Mouse (Mus musculus) intestine, postnatal 0 days (tissue): ENCODE results near the gene Mthfs. TPM values are rescaled to one million over a fixed set of nuclear protein-coding genes. Genes with fewer than 3 reads are reported as not detected.
A peak's percentile ranks its signal among the peaks of the same experiment; 100 is the strongest.
"Not testable (repeated sequence)": the region's sequence is repeated elsewhere in the genome, so short reads cannot be mapped to it uniquely, and the experiment has no call there.

Experiments used
- ATAC-seq: fragments of 200-750 bp; cut with Nextera tagmentation; 2 replicates; pipeline ENCODE4 v1.8.0; 2017; ENCODE audit warnings: mild to moderate bottlenecking, moderate TSS enrichment, moderate library complexity
- H3K27ac ChIP-seq: fragments of 300-500 bp; sonication (generic); 2 replicates; pipeline ENCODE4 v1.5.1; 2014; ENCODE audit warnings: mild to moderate bottlenecking, low read depth, low read length, moderate library complexity
- H3K27me3 ChIP-seq: fragments of 300-500 bp; sonication (generic); replicated peaks from 2 replicates; pipeline ENCODE4 v1.6.1; 2014; ENCODE audit warnings: low read length, mixed read lengths; ENCODE audit not compliant: control insufficient read depth, insufficient read depth
- H3K36me3 ChIP-seq: fragments of 300-500 bp; sonication (generic); 2 replicates; pipeline ENCODE4 v1.6.1; 2014; ENCODE audit warnings: mild to moderate bottlenecking, moderate library complexity; ENCODE audit not compliant: control insufficient read depth, insufficient read depth
- H3K4me1 ChIP-seq: fragments of 300-500 bp; sonication (generic); replicated peaks from 2 replicates; pipeline ENCODE4 v1.6.1; 2014; ENCODE audit warnings: antibody characterized with exemption, low read length, mixed read lengths; ENCODE audit not compliant: control insufficient read depth, insufficient read depth
- H3K4me2 ChIP-seq: fragments of 300-500 bp; sonication (generic); replicated peaks from 2 replicates; pipeline ENCODE4 v1.6.1; 2014; ENCODE audit warnings: low read depth, mild to moderate bottlenecking, moderate library complexity
- H3K4me3 ChIP-seq: fragments of 300-500 bp; sonication (generic); 2 replicates; pipeline ENCODE4 v1.5.1; 2014; ENCODE audit warnings: low read depth, low read length
- H3K9ac ChIP-seq: fragments of 300-500 bp; sonication (generic); 2 replicates; pipeline ENCODE4 v1.6.1; 2014; ENCODE audit warnings: mild to moderate bottlenecking, low read depth, low read length
- H3K9me3 ChIP-seq: fragments of 300-500 bp; sonication (generic); 2 replicates; pipeline ENCODE4 v1.6.1; 2016; ENCODE audit warnings: mixed run types; ENCODE audit not compliant: control insufficient read depth
- CTCF ChIP-seq: sonication (generic); IDR thresholded peaks from 2 replicates; pipeline ENCODE4 v1.5.1; 2016; ENCODE audit warnings: low read depth, mild to moderate bottlenecking, control low read depth, antibody characterized with exemption, moderate library complexity
- WGBS: fragments of 180-500 bp; shearing (Covaris S2); extraction: QIAGEN DNeasy Blood & Tissue Kit; methylation state at CpG from one replicate; pipeline ENCODE4 v1.1.7; 2014; 5-methylcytosine and 5-hydroxymethylcytosine counted together
- polyA plus RNA-seq: library from polyadenylated mRNA; unstranded; fragments of >200 nt; fragmentation: Nextera tagmentation; extraction: Ambion mirVana; gene quantifications from 2 replicates; pipeline ENCODE4 v1.2.1, GENCODE M21; 2015

The Mthfs gene
- polyA plus RNA-seq = 29.1 and 32.2 TPM in 2 replicates

- H3K9ac ChIP-seq, H3K9me3 ChIP-seq, H3K27ac ChIP-seq, H3K4me1 ChIP-seq, H3K27me3 ChIP-seq, H3K36me3 ChIP-seq: not testable (repeated sequence)
- H3K4me3 ChIP-seq = peak within 1 kb of the TSS; percentile 27
- ATAC-seq = peak; percentile 64
- WGBS = 21% methylated on average over 9 of the region's 12 CpGs
- TF ChIP-seq CTCF = peak; percentile 52
- H3K4me2 ChIP-seq = peak within 1 kb of the TSS; percentile 63
Measured at GRCm38 (mm10) chr9:89210353-89211064, at the start of gene Mthfs. TSS of gene Mthfs (plus strand) at chr9:89210676.

GRCm38 (mm10) chr9:89172539-89172938 lies 37.9 kb upstream of the Mthfs start:
- not testable (repeated sequence) for H3K36me3 ChIP-seq, H3K27ac ChIP-seq, H3K9ac ChIP-seq, ATAC-seq, H3K4me1 ChIP-seq, H3K4me2 ChIP-seq, H3K27me3 ChIP-seq, H3K9me3 ChIP-seq, H3K4me3 ChIP-seq

GRCm38 (mm10) chr9:89178833-89179232 lies 31.6 kb upstream of the Mthfs start:
- not testable (repeated sequence) for ATAC-seq, H3K4me2 ChIP-seq, H3K27ac ChIP-seq, H3K36me3 ChIP-seq, H3K9me3 ChIP-seq, H3K4me1 ChIP-seq, H3K27me3 ChIP-seq, H3K9ac ChIP-seq, H3K4me3 ChIP-seq
- WGBS = 27% methylated on average over 2 of the region's 3 CpGs
- TF ChIP-seq CTCF = peak; percentile 57

- 80% methylated on average over 2 of the region's 4 CpGs for WGBS
- H3K36me3 ChIP-seq, H3K4me2 ChIP-seq, H3K27ac ChIP-seq, H3K4me1 ChIP-seq, H3K9me3 ChIP-seq, H3K9ac ChIP-seq, H3K27me3 ChIP-seq, ATAC-seq, H3K4me3 ChIP-seq: not testable (repeated sequence)
Measured at GRCm38 (mm10) chr9:89179469-89179868, 31.0 kb upstream of the Mthfs start.

- H3K9ac ChIP-seq, ATAC-seq: not testable (repeated sequence)
- WGBS = 78% methylated on average over 15 of the region's 15 CpGs
Measured at GRCm38 (mm10) chr9:89187006-89187405, 23.5 kb upstream of the Mthfs start.

GRCm38 (mm10) chr9:89195483-89195882 lies 15.0 kb upstream of the Mthfs start:
- H3K9ac ChIP-seq, H3K4me3 ChIP-seq, ATAC-seq, H3K4me2 ChIP-seq, H3K36me3 ChIP-seq, H3K27me3 ChIP-seq, H3K4me1 ChIP-seq, H3K27ac ChIP-seq, H3K9me3 ChIP-seq: not testable (repeated sequence)

More at GRCm38 (mm10) chr9:89187006-89187405, 23.5 kb upstream of the Mthfs start:
- not testable (repeated sequence) for H3K36me3 ChIP-seq, H3K27me3 ChIP-seq, H3K4me2 ChIP-seq, H3K4me3 ChIP-seq, H3K4me1 ChIP-seq, H3K27ac ChIP-seq, H3K9me3 ChIP-seq

DNA sequence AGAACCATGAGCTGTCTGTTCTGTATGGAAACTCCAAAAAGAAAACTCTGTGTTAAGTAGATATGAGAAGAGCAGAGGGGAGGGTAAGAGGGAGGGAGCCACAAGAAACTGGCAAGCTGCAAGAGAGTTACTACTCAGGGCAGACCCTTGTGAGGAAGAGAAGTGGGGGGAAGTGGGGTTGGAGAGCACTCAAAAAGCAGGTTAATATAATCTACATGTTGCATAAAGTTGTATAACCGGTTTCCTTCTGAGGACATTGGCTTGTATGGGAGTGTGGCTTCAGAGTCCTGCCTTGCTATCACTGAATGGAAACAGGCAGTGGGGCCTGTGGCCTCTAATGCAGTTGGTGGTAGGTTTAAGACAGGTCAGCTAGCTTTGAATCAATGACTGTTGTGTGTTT lies 13.0 kb upstream of the Mthfs start:
- H3K27ac ChIP-seq, H3K9me3 ChIP-seq, H3K4me3 ChIP-seq, H3K9ac ChIP-seq, H3K27me3 ChIP-seq, H3K4me2 ChIP-seq, H3K4me1 ChIP-seq, H3K36me3 ChIP-seq: not testable (repeated sequence)
- WGBS = 50% methylated on average over 1 of the region's 1 CpGs
- 0 out of 2 replicates have a peak, but pooled peaks have one; percentile 43 for ATAC-seq

GRCm38 (mm10) chr9:89198349-89198748 lies 12.1 kb upstream of the Mthfs start:
- H3K4me2 ChIP-seq, H3K27me3 ChIP-seq, H3K9ac ChIP-seq, H3K9me3 ChIP-seq, ATAC-seq, H3K27ac ChIP-seq, H3K4me1 ChIP-seq, H3K4me3 ChIP-seq, H3K36me3 ChIP-seq: not testable (repeated sequence)
- WGBS = 78% methylated on average over 3 of the region's 3 CpGs

GRCm38 (mm10) chr9:89198969-89199416 lies 11.5 kb upstream of the Mthfs start, which contains the start of the genes Bcl2a1b and Gm29094:
TSS of gene Bcl2a1b (plus strand) at chr9:89199209.
TSS of gene Gm29094 (plus strand) at chr9:89199379.
- H3K27me3 ChIP-seq, ATAC-seq, H3K9me3 ChIP-seq, H3K4me2 ChIP-seq, H3K4me3 ChIP-seq, H3K9ac ChIP-seq, H3K36me3 ChIP-seq, H3K27ac ChIP-seq, H3K4me1 ChIP-seq: not testable (repeated sequence)
- 66% methylated on average over 5 of the region's 5 CpGs for WGBS
